Mouse (Mus musculus) thymus, adult 2 months (tissue): Measurements from ENCODE around the gene Gm9376.

Experiments used
- CTCF ChIP-seq: fragments of 200-500 bp; IDR thresholded peaks from 2 replicates; pipeline ENCODE4 v1.5.1; 2012; ENCODE audit warnings: mild to moderate bottlenecking, control low read depth, low read length, moderate library complexity, borderline replicate concordance; ENCODE audit not compliant: control insufficient read depth, poor library complexity, insufficient read depth; ENCODE audit errors: extremely low read depth
- POLR2A ChIP-seq: fragments of 200-500 bp; IDR thresholded peaks from 2 replicates; pipeline ENCODE4 v1.6.1; 2012; ENCODE audit warnings: mild to moderate bottlenecking, low read length, control low read depth, moderate library complexity; ENCODE audit not compliant: control insufficient read depth, poor library complexity, insufficient read depth; ENCODE audit errors: extremely low read depth

- TF ChIP-seq CTCF (no peak), POLR2A (no peak)
Observed at GRCm38 (mm10) chr14:118233786-118234540, 32.8 kb upstream of the Gm9376 start.
